Mouse (Mus musculus) layer of hippocampus, adult 9-11 months (tissue): Measurements from ENCODE around the gene Cacna2d3.
A peak's percentile ranks its signal among the peaks of the same experiment; 100 is the strongest.

Source experiments
- DNase-seq: peaks from one replicate; pipeline ENCODE4 v3.0.0; 2022

Gene Cacna2d3

GRCm38 (mm10) chr14:29228976-29229716, 492.5 kb downstream of the Cacna2d3 start:
- DNase-seq = no peak

DNA sequence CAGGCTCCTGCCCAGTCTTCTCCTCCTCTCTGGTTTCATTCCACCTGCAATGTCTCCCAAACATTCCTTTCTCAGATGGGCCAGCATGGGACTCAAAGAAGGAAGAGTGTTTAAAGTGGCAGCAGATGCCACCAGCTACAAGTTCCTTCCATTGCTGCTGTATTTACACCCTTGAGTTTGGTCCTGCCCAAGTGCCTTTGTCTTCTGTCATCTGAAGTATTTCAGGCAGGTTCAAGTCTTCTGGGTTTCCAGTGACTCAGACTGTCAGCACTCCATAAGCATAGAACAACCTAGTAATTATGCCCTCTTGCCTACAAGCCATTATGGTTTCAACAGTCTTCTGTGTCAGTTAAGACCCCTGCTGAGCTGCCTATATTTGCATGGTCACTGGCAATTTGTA, 493.2 kb downstream of the Cacna2d3 start:
- DNase-seq = no peak

GRCm38 (mm10) chr14:29227959-29228358, 493.7 kb downstream of the Cacna2d3 start:
- DNase-seq = no peak

DNA sequence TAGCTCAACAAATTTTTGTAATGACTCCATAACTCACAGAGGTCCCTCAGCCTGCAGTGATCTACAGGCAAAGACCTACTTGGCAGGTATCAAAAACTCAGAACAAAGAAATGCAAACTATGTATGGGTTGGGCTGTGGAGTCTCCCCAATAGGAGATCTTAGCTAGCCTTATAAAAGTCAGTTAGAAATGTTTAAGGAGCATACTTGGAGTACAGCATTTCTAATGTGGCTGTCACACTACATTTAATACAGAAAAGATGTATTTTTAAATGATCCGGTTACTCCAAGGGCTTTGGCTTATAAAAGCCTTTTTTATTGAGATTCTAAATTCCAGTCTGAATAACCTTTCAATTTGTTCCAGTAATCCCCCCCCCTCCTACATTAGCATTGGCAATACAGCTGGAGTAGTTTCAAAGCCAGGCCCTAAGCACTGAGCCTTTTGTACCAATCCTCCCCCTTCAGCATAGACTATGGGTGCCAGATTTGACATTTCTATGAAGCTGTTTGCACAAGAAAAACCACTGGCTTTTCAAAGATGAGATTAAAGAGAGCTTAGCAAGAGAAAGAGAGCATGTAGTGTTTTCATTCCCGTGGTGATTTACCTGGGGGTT, 495.8 kb downstream of the Cacna2d3 start:
- DNase-seq = no peak

DNA sequence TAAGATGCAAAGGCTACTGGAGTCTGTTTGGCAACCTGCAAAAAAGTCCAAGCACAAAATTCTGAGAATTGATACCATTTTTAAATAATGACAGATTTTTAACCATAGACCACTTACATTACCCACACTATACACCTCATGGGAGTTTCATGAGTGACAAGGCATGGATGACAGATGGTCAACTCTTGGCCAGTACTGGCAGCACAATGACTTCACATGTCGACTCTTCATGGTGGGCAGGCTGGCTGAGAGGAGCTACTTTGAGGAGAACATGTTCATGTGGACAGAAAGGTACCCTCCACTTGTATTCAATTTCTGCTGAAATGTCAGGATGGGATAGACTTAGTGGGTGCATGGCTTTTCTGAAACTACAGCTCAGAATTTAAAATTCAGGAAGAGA, 498.7 kb downstream of the Cacna2d3 start:
- DNase-seq = no peak

GRCm38 (mm10) chr14:29222191-29222882, 499.3 kb downstream of the Cacna2d3 start:
- DNase-seq = no peak

DNA sequence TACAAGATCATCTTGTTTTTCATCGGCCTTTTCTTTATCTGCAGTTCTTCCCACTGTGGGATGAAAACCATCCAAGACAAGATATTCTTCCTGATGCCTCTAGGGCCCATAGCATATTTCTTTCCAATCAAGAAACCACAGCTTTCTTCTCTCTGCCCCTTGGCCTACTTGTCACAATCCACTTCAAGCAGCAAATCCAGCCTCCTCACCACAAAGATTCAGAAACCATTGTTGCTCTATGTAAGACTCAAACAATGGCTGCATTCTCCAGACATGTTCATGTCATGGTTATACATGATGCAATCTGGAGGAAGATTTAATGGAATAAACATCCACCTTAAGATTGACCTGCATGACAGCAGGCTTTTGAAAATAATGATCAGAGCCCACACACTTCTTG, 505.6 kb downstream of the Cacna2d3 start:
- DNase-seq = no peak

DNA sequence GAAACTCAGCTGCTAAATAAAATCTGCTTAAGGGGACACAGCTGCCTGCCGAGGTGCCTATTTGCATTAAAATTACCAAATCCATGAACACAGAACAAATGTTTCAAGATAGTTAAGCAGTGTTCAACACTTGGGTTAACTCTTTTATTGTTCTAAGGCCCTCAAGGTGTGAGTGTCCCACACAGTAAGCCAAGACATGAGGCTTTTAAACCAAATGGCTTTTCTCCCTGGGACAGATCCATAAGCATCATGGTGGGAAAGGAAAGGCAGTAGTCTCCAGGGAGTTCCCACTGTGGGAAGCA, 516.7 kb downstream of the Cacna2d3 start:
- DNase-seq = no peak

DNA sequence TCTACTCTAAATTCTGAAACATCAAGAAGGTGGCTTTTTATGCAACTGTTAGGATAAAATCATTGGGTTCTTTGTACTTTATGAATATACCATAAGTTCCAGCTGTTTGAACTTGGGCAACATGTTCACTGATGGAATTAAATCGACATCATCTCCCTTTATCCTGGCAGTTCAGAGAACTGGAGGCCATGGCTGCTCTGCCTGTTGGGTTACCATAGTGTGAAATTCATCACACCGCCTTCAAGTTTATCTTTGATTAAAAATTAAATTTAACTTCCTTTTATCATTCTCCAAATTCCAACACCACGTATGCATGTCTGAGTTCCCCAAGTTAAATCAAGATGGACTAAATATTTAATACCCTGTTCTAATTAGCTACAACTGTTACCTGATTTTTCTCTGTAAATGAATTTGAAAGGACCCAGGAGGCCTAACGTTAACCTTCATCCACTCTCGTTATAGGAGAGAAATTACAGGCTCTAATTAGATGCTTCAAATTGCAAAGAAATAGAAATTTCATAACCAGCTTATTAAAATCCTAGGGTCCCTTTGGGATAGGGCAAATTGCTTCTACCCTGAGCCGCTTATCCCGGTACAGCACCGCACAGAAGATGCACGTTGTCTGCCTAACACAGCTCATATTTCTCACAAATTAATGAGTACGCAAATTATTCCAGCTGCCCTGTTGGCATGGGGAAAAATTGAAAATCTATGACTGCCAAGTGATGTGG, 517.3 kb downstream of the Cacna2d3 start:
- no peak for DNase-seq

DNA sequence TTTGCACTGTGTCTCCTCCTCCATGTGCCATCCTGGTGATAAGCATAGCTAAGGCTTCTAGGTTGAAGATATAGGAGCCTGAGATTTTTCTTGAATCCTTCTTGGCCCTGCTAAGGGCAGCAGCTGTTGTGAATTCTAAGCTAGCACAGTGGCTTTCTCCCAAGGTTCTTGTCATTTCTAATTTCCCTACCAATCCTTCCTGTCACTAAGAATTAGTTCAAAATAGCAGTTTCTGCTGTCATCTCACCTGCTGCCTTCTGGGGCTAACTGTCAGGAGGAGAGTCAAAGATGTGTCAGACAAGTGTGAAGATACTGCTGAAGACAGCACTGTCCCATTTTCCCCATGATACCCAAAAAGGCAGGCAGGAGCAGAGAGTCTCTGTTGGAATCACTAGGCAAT, 525.5 kb downstream of the Cacna2d3 start:
- no peak for DNase-seq

GRCm38 (mm10) chr14:29191426-29191825, 530.2 kb downstream of the Cacna2d3 start:
- no peak for DNase-seq

GRCm38 (mm10) chr14:29183730-29184129, 537.9 kb downstream of the Cacna2d3 start:
- no peak for DNase-seq

- no peak for DNase-seq
Measured at GRCm38 (mm10) chr14:29179397-29179888, 542.2 kb downstream of the Cacna2d3 start.

GRCm38 (mm10) chr14:29178695-29179396, 542.8 kb downstream of the Cacna2d3 start:
- DNase-seq = peak; percentile 39

DNA sequence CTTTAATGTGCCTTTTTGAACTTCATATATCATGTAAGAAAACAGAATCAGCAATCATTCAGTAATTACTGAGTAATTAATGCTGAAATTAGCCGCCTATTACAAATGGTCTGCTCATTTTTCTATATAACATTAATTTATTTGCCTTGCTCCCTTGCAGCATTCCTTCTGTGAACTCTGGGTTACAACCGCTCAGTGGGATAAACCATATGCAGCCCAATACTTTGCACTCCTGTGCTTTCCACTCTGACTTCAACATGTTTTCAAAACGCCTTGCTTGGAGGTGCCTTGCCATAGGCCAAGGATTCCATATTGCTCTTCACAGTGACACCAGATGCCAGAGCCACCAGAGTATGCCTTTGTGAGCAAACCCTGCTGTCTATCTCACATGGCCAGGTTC, 546.9 kb downstream of the Cacna2d3 start:
- DNase-seq = no peak

GRCm38 (mm10) chr14:29172207-29172606, 549.5 kb downstream of the Cacna2d3 start:
- no peak for DNase-seq

GRCm38 (mm10) chr14:29164653-29165030, 557.0 kb downstream of the Cacna2d3 start:
- no peak for DNase-seq

DNA sequence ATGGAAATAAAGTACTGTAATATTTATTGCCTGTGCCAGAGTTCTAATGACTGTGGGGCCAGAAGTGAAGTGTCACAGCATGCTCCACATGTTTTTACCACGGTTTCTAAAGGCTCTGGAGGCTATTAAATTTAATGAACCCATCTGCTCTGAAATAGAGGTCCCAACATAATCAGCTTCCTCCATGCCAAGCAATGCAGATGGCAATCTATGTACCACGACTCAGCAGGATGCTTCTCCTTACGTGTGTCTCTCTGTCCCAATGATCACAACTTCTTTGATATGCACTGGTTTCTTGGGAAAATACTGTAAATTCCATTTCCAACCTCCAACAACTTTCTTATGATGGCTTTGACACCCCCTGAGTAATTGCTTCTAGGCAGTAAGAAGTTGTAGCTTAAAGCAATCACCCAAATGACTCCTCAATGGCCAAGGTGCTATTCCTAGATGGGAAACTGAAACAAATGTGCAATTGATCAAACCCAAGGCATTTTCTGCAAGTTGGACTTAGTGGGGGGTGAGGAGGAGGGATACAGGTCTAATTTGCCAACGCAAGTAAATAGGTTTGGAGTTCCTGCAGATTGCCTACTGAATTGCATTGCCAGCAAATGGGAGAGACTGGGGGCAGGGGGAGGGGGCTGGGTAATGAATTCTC, 557.5 kb downstream of the Cacna2d3 start:
- DNase-seq = no peak

- no peak for DNase-seq
Measured at GRCm38 (mm10) chr14:29159803-29160202, 561.9 kb downstream of the Cacna2d3 start.

GRCm38 (mm10) chr14:29157096-29157495, 564.6 kb downstream of the Cacna2d3 start:
- DNase-seq = no peak

DNA sequence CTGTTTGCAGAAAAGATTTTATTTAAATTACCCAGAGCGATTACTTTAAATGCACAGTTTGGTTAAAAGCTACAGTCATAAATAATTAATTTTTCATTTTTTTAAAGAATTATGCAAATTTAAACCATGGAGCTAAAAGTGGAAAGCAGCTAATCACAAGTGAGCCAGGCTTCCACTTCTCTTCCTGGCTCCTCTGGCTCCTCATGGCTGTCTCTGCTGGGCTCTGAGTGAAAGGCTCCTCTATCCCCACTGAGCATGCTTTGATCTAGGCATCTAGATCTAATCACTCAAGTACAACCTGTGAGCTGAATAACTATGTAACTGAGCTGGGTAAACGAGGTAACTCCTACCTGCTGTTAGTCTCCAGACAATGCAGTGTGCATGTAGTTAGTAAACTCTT, 577.5 kb downstream of the Cacna2d3 start:
- DNase-seq = no peak

DNA sequence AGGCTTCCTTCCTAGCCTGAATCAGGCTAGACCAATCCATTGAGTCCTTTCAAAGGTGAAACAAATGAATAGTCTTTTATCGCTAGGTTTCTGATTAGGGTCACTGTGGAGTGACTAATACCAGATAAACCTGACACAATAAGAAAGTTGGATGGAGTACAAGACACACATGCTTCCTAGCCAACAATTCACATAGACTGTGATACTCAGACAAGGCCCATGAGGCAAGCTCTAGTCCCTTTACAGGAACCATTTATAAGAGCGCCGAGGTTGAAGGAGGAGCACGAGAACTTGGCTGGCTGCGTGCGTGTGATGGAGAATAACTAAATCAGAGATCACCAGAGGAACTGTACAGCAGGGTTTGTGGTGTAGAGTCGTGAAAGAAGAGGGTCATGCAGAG, 584.0 kb downstream of the Cacna2d3 start:
- DNase-seq = no peak
